Mouse (Mus musculus): ENCODE measurements around the gene Dand5. TPM values are rescaled to one million over a fixed set of nuclear protein-coding genes. Genes with fewer than 3 reads are reported as not detected.

The Dand5 gene
- polyA plus RNA-seq, 1 experiment from 2014 or later: 6.1 TPM

GRCm38 (mm10) chr8:84770100-84770953, 52.3 kb downstream of the Dand5 start:
- Histone ChIP-seq H3K36me3 (no peaks in the 10 kb centered on the region), H3K4me2 (replicated peaks) (no peak overlapping the region), H3K4me3 (no peak overlapping the region), H3K9me3 (no peaks in the 10 kb centered on the region), H3K27me3 (peaks cover 100% of the 10 kb centered on the region), H3K4me1 (peaks cover 66% of the 10 kb centered on the region), H3K27ac (replicated peaks) (no peak overlapping the region), H3K9ac (replicated peaks) (no peak overlapping the region)
- 38% methylated on average over 12 of the region's 12 CpGs for WGBS
- no peak for ATAC-seq (ENCODE audit: low FRiP score, low read depth)

- H3K9ac ChIP-seq (replicated peaks): no peak overlapping the region
- H3K4me3 ChIP-seq: no peak overlapping the region
- H3K4me2 ChIP-seq (replicated peaks): no peak overlapping the region
- peaks cover 100% of the 10 kb centered on the region for H3K27me3 ChIP-seq
- no peaks in the 10 kb centered on the region for H3K36me3 ChIP-seq
- no peaks in the 10 kb centered on the region for H3K9me3 ChIP-seq
- 80% methylated on average over 8 of the region's 8 CpGs for WGBS
- H3K27ac ChIP-seq (replicated peaks): no peak overlapping the region
- H3K4me1 ChIP-seq: peaks cover 66% of the 10 kb centered on the region
- no peak for ATAC-seq (ENCODE audit: low FRiP score, low read depth)
Observed at GRCm38 (mm10) chr8:84769324-84769723, 53.3 kb downstream of the Dand5 start.

- WGBS: 86% methylated on average over 14 of the region's 14 CpGs
- Histone ChIP-seq H3K27ac (replicated peaks) (no peak overlapping the region), H3K4me1 (peaks cover 58% of the 10 kb centered on the region)
Observed at GRCm38 (mm10) chr8:84768343-84769095, 54.1 kb downstream of the Dand5 start.

GRCm38 (mm10) chr8:84767221-84767620, 55.4 kb downstream of the Dand5 start:
- H3K36me3 ChIP-seq: no peaks in the 10 kb centered on the region
- no peak for ATAC-seq (ENCODE audit: low FRiP score, low read depth)
- H3K27me3 ChIP-seq: peaks cover 100% of the 10 kb centered on the region

More at GRCm38 (mm10) chr8:84768343-84769095, 54.1 kb downstream of the Dand5 start:
- Histone ChIP-seq H3K4me2 (replicated peaks) (no peak overlapping the region), H3K36me3 (no peaks in the 10 kb centered on the region), H3K27me3 (peaks cover 100% of the 10 kb centered on the region), H3K9ac (replicated peaks) (no peak overlapping the region), H3K4me3 (no peak overlapping the region), H3K9me3 (no peaks in the 10 kb centered on the region)
- no peak for ATAC-seq (ENCODE audit: low FRiP score, low read depth)

GRCm38 (mm10) chr8:84766422-84766821, 56.2 kb downstream of the Dand5 start:
- WGBS: 53% methylated on average over 9 of the region's 9 CpGs
- Histone ChIP-seq H3K27me3 (peaks cover 100% of the 10 kb centered on the region), H3K9ac (replicated peaks) (no peak overlapping the region), H3K4me2 (replicated peaks) (no peak overlapping the region), H3K36me3 (no peaks in the 10 kb centered on the region), H3K9me3 (no peaks in the 10 kb centered on the region), H3K4me3 (no peak overlapping the region), H3K27ac (replicated peaks) (no peak overlapping the region), H3K4me1 (peaks cover 41% of the 10 kb centered on the region)
- ATAC-seq (ENCODE audit: low FRiP score, low read depth): no peak

More at GRCm38 (mm10) chr8:84767221-84767620, 55.4 kb downstream of the Dand5 start:
- 80% methylated on average over 10 of the region's 10 CpGs for WGBS
- Histone ChIP-seq H3K27ac (replicated peaks) (no peak overlapping the region), H3K4me1 (peaks cover 48% of the 10 kb centered on the region), H3K9ac (replicated peaks) (no peak overlapping the region), H3K4me3 (no peak overlapping the region), H3K9me3 (no peaks in the 10 kb centered on the region), H3K4me2 (replicated peaks) (no peak overlapping the region)

- H3K27ac ChIP-seq (replicated peaks): no peak overlapping the region
- peak overlapping the region; percentile 35 for H3K9ac ChIP-seq (replicated peaks)
- H3K27me3 ChIP-seq: peaks cover 100% of the 10 kb centered on the region
- no peak overlapping the region for H3K4me3 ChIP-seq
- H3K9me3 ChIP-seq: no peaks in the 10 kb centered on the region
- H3K4me2 ChIP-seq (replicated peaks): no peak overlapping the region
- peaks cover 39% of the 10 kb centered on the region for H3K4me1 ChIP-seq
- 16% methylated on average over 10 of the region's 10 CpGs for WGBS
- no peak for ATAC-seq (ENCODE audit: low FRiP score, low read depth)
- no peaks in the 10 kb centered on the region for H3K36me3 ChIP-seq
Observed at GRCm38 (mm10) chr8:84765629-84766028, 57.0 kb downstream of the Dand5 start.

Small RNA genes lying within 50 kb of the gene (microRNA-seq; reads per million reads assigned to microRNA genes)
- 5.6 reads per million, percentile 20 among the genes with 10 or more reads in this experiment for gene Mir7069

Other genes starting within 250 kb of the Dand5 start
- gene Ier2, start 160.0 kb downstream of the Dand5 start, polyA plus RNA-seq (2016; fragmentation: Nextera tagmentation; extraction: Ambion mirVana): 47.1 and 47.4 TPM in 2 replicates
- 53.6 and 58.8 TPM in 2 replicates for gene Trmt1, start 136.5 kb downstream of the Dand5 start, polyA plus RNA-seq (2016; fragmentation: Nextera tagmentation; extraction: Ambion mirVana)
- gene Nacc1, start 135.0 kb downstream of the Dand5 start, polyA plus RNA-seq (2016; fragmentation: Nextera tagmentation; extraction: Ambion mirVana): 20.8 and 25.0 TPM in 2 replicates
- gene Lyl1, start 121.4 kb downstream of the Dand5 start, polyA plus RNA-seq (2016; fragmentation: Nextera tagmentation; extraction: Ambion mirVana): 3.5 and 5.6 TPM in 2 replicates
- 2.0 and 2.4 TPM in 2 replicates for gene G430095P16Rik, start 99.8 kb downstream of the Dand5 start, polyA plus RNA-seq (2016; fragmentation: Nextera tagmentation; extraction: Ambion mirVana)
- gene Nfix, start 22.5 kb downstream of the Dand5 start, polyA plus RNA-seq (2016; fragmentation: Nextera tagmentation; extraction: Ambion mirVana): 6.6 and 8.5 TPM in 2 replicates
- 36.1 and 36.6 TPM in 2 replicates for gene Gadd45gip1, start 8.7 kb upstream of the Dand5 start, polyA plus RNA-seq (2016; fragmentation: Nextera tagmentation; extraction: Ambion mirVana)
- 104 and 110 TPM in 2 replicates for gene Rad23a, start 17.8 kb upstream of the Dand5 start, polyA plus RNA-seq (2016; fragmentation: Nextera tagmentation; extraction: Ambion mirVana)
- 640 and 681 TPM in 2 replicates for gene Calr, start 24.1 kb upstream of the Dand5 start, polyA plus RNA-seq (2016; fragmentation: Nextera tagmentation; extraction: Ambion mirVana)
- gene Farsa, start 34.2 kb upstream of the Dand5 start, polyA plus RNA-seq (2016; fragmentation: Nextera tagmentation; extraction: Ambion mirVana): 105 and 113 TPM in 2 replicates
- gene Syce2, start 49.3 kb upstream of the Dand5 start, polyA plus RNA-seq (2016; fragmentation: Nextera tagmentation; extraction: Ambion mirVana): 42.1 and 44.9 TPM in 2 replicates
- gene Gcdh, start 71.1 kb upstream of the Dand5 start, polyA plus RNA-seq (2016; fragmentation: Nextera tagmentation; extraction: Ambion mirVana): 33.1 and 33.9 TPM in 2 replicates
- 4.3 and 4.5 TPM in 2 replicates for gene Klf1, start 79.1 kb upstream of the Dand5 start, polyA plus RNA-seq (2016; fragmentation: Nextera tagmentation; extraction: Ambion mirVana)
- gene Dnase2a, start 85.7 kb upstream of the Dand5 start, polyA plus RNA-seq (2016; fragmentation: Nextera tagmentation; extraction: Ambion mirVana): 8.9 and 9.4 TPM in 2 replicates
- gene Mast1, start 114.5 kb upstream of the Dand5 start, polyA plus RNA-seq (2016; fragmentation: Nextera tagmentation; extraction: Ambion mirVana): 29.3 and 34.3 TPM in 2 replicates
- 1.3 and 1.7 TPM in 2 replicates for gene Rtbdn, start 124.2 kb upstream of the Dand5 start, polyA plus RNA-seq (2016; fragmentation: Nextera tagmentation; extraction: Ambion mirVana)
- not detected in 2 replicates for gene Gm49661, start 146.6 kb upstream of the Dand5 start, polyA plus RNA-seq (2016; fragmentation: Nextera tagmentation; extraction: Ambion mirVana)
- gene Prdx2, start 146.8 kb upstream of the Dand5 start, polyA plus RNA-seq (2016; fragmentation: Nextera tagmentation; extraction: Ambion mirVana): 1,292 and 1,309 TPM in 2 replicates
- 91.9 and 98.7 TPM in 2 replicates for gene Rnaseh2a, start 146.9 kb upstream of the Dand5 start, polyA plus RNA-seq (2016; fragmentation: Nextera tagmentation; extraction: Ambion mirVana)
- 6.0 and 6.5 TPM in 2 replicates for gene Junb, start 155.9 kb upstream of the Dand5 start, polyA plus RNA-seq (2016; fragmentation: Nextera tagmentation; extraction: Ambion mirVana)
- gene Hook2, start 167.8 kb upstream of the Dand5 start, polyA plus RNA-seq (2016; fragmentation: Nextera tagmentation; extraction: Ambion mirVana): 17.7 and 18.7 TPM in 2 replicates
- gene Best2, start 191.7 kb upstream of the Dand5 start, polyA plus RNA-seq (2016; fragmentation: Nextera tagmentation; extraction: Ambion mirVana): not detected in 2 replicates
- 137 and 146 TPM in 2 replicates for gene Asna1, start 202.5 kb upstream of the Dand5 start, polyA plus RNA-seq (2016; fragmentation: Nextera tagmentation; extraction: Ambion mirVana)
- 164 and 178 TPM in 2 replicates for gene Trir, start 204.0 kb upstream of the Dand5 start, polyA plus RNA-seq (2016; fragmentation: Nextera tagmentation; extraction: Ambion mirVana)
- 42.0 and 45.4 TPM in 2 replicates for gene Tnpo2, start 214.1 kb upstream of the Dand5 start, polyA plus RNA-seq (2016; fragmentation: Nextera tagmentation; extraction: Ambion mirVana)
- 40.7 and 41.6 TPM in 2 replicates for gene Fbxw9, start 237.2 kb upstream of the Dand5 start, polyA plus RNA-seq (2016; fragmentation: Nextera tagmentation; extraction: Ambion mirVana)
- 0.92 and 0.94 TPM in 2 replicates for gene Gm5741, start 245.2 kb upstream of the Dand5 start, polyA plus RNA-seq (2016; fragmentation: Nextera tagmentation; extraction: Ambion mirVana)
- gene Dhps, start 248.9 kb upstream of the Dand5 start, polyA plus RNA-seq (2016; fragmentation: Nextera tagmentation; extraction: Ambion mirVana): 74.7 and 74.8 TPM in 2 replicates